Mouse (Mus musculus): ENCODE measurements around the gene Nanos2.

Nanos2 gene

GRCm38 (mm10) chr7:18990601-18991295, 3.5 kb downstream of the Nanos2 start, which contains the start of gene Mypop:
TSS of gene Mypop (plus strand) at chr7:18991245.
- peak; percentile 97 to 99 for DNase-seq (ENCODE audit: low spot score in 2 of 2)

GRCm38 (mm10) chr7:18991660-18992293, 4.6 kb downstream of the Nanos2 start:
- peak in 1 of 2 experiments; percentile 22 for DNase-seq (ENCODE audit: low spot score in 2 of 2)

GRCm38 (mm10) chr7:18992294-18992675, 5.1 kb downstream of the Nanos2 start:
- DNase-seq (ENCODE audit: low spot score in 2 of 2), result no peak

- no peak for DNase-seq (ENCODE audit: low spot score in 2 of 2)
Observed at GRCm38 (mm10) chr7:18993036-18993435, 5.8 kb downstream of the Nanos2 start.

- no peak for DNase-seq (ENCODE audit: low spot score in 2 of 2)
Observed at GRCm38 (mm10) chr7:18998835-18999234, 11.6 kb downstream of the Nanos2 start.

GRCm38 (mm10) chr7:19000421-19000820, 13.2 kb downstream of the Nanos2 start:
- DNase-seq (ENCODE audit: low spot score in 2 of 2), result no peak

- DNase-seq (ENCODE audit: low spot score in 2 of 2), result peak; percentile 84 to 86
Observed at GRCm38 (mm10) chr7:19001066-19001806, 14.0 kb downstream of the Nanos2 start.

- DNase-seq (ENCODE audit: low spot score in 2 of 2), result no peak
Observed at GRCm38 (mm10) chr7:19001807-19002085, 14.5 kb downstream of the Nanos2 start.

GRCm38 (mm10) chr7:19002115-19002514, 14.9 kb downstream of the Nanos2 start:
- no peak for DNase-seq (ENCODE audit: low spot score in 2 of 2)

- peak; percentile 64 to 67 for DNase-seq (ENCODE audit: low spot score in 2 of 2)
Observed at GRCm38 (mm10) chr7:19002848-19003498, 15.8 kb downstream of the Nanos2 start.

GRCm38 (mm10) chr7:19003902-19004630, 16.9 kb downstream of the Nanos2 start, which contains the start of gene Irf2bp1:
TSS of gene Irf2bp1 (plus strand) at chr7:19004044.
- DNase-seq (ENCODE audit: low spot score in 2 of 2), result peak; percentile 91

GRCm38 (mm10) chr7:19004631-19005079, 17.5 kb downstream of the Nanos2 start:
- DNase-seq (ENCODE audit: low spot score in 2 of 2), result peak in 1 of 2 experiments; percentile 11

- no peak for DNase-seq (ENCODE audit: low spot score in 2 of 2)
Observed at GRCm38 (mm10) chr7:19005417-19006121, 18.4 kb downstream of the Nanos2 start.

GRCm38 (mm10) chr7:19006476-19006875, 19.3 kb downstream of the Nanos2 start:
- peak; percentile 81 to 85 for DNase-seq (ENCODE audit: low spot score in 2 of 2)

GRCm38 (mm10) chr7:19007026-19007977, 20.1 kb downstream of the Nanos2 start:
- DNase-seq (ENCODE audit: low spot score in 2 of 2), result no peak

GRCm38 (mm10) chr7:19010581-19010980, 23.4 kb downstream of the Nanos2 start:
- peak in 1 of 2 experiments; percentile 8 for DNase-seq (ENCODE audit: low spot score in 2 of 2)

GRCm38 (mm10) chr7:19012025-19012621, 24.9 kb downstream of the Nanos2 start:
- DNase-seq (ENCODE audit: low spot score in 2 of 2), result no peak

- DNase-seq (ENCODE audit: low spot score in 2 of 2), result no peak
Observed at GRCm38 (mm10) chr7:19012882-19013281, 25.7 kb downstream of the Nanos2 start.

GRCm38 (mm10) chr7:19014452-19014851, 27.3 kb downstream of the Nanos2 start:
- DNase-seq (ENCODE audit: low spot score in 2 of 2), result no peak

Data from natural killer cell, adult 2 months (primary cell).